Mouse (Mus musculus) cerebellum, adult 2 months (tissue): ENCODE data around the gene Alox12e. TPM values are rescaled to one million over a fixed set of nuclear protein-coding genes. Genes with fewer than 3 reads are reported as not detected.
A peak's percentile ranks its signal among the peaks of the same experiment; 100 is the strongest.

Source experiments
- DNase-seq, 2 experiments: peaks; one replicate each; pipeline ENCODE4 v3.0.0; 2021
- H3K27ac ChIP-seq: fragments of 200-500 bp; 2 replicates; pipeline ENCODE4 v1.5.1; 2012; ENCODE audit warnings: low read length, control low read depth, inconsistent platforms; ENCODE audit not compliant: insufficient read depth
- H3K27me3 ChIP-seq: fragments of 200-500 bp; 2 replicates; pipeline ENCODE4 v1.6.1; 2012; ENCODE audit warnings: inconsistent platforms, mild to moderate bottlenecking, low read length, moderate library complexity; ENCODE audit not compliant: control insufficient read depth, insufficient read depth
- H3K4me1 ChIP-seq: fragments of 200-500 bp; 2 replicates; pipeline ENCODE4 v1.6.1; 2011; ENCODE audit warnings: low read length; ENCODE audit not compliant: control insufficient read depth, insufficient read depth
- H3K4me3 ChIP-seq: fragments of 200-500 bp; replicated peaks from 2 replicates; pipeline ENCODE3; 2011; ENCODE audit warnings: mild to moderate bottlenecking, low read depth, low read length, control low read depth; ENCODE audit not compliant: insufficient read depth
- CTCF ChIP-seq: fragments of 200-500 bp; IDR thresholded peaks from 2 replicates; pipeline ENCODE4 v1.5.1; 2011; ENCODE audit warnings: low read depth, mild to moderate bottlenecking, control low read depth, low read length, moderate library complexity, borderline replicate concordance; ENCODE audit not compliant: insufficient read depth
- POLR2A ChIP-seq: fragments of 200-500 bp; IDR thresholded peaks from 2 replicates; pipeline ENCODE4 v1.6.1; 2011; ENCODE audit warnings: low read length, control low read depth, borderline replicate concordance; ENCODE audit not compliant: insufficient read depth
- WGBS: fragments of 180-500 bp; shearing (Covaris S2); methylation state at CpG from one replicate; pipeline ENCODE4 v1.1.7; 2018; 5-methylcytosine and 5-hydroxymethylcytosine counted together
- polyA plus RNA-seq: library from polyadenylated mRNA; depleted of rRNA; stranded (reverse); fragments of >200 nt; gene quantifications from 2 replicates; pipeline ENCODE4 v1.2.3, GENCODE M21; 2012

The Alox12e gene
- polyA plus RNA-seq, 1 experiment = not detected

- TF ChIP-seq CTCF (peak; percentile 47; the same call in 1 of the 2 replicates), POLR2A (no peak)
- H3K4me3 ChIP-seq = no peak overlapping the region
- DNase-seq = peak in 1 of 2 experiments; percentile 33
- WGBS = 24% methylated on average over 4 of the region's 4 CpGs
- no peaks in the 10 kb centered on the region for H3K27me3 ChIP-seq
- H3K27ac ChIP-seq = no peak overlapping the region
- no peaks in the 10 kb centered on the region for H3K4me1 ChIP-seq
Observed at GRCm38 (mm10) chr11:70334477-70334876, 12.0 kb upstream of the Alox12e start.

GRCm38 (mm10) chr11:70324726-70325125 is 2.3 kb upstream of the Alox12e start:
- TF ChIP-seq POLR2A (no peak), CTCF (no peak)
- peaks cover 3% of the 10 kb centered on the region; the same call in 1 of the 2 replicates for H3K27me3 ChIP-seq
- no peak for DNase-seq
- WGBS = 85% methylated on average over 8 of the region's 8 CpGs
- H3K4me1 ChIP-seq = no peaks in the 10 kb centered on the region
- H3K27ac ChIP-seq = no peak overlapping the region
- no peak overlapping the region for H3K4me3 ChIP-seq

GRCm38 (mm10) chr11:70321664-70322063 is 764 bp downstream of the Alox12e start:
- TF ChIP-seq POLR2A (no peak), CTCF (peak; percentile 48; the same call in 1 of the 2 replicates)
- Histone ChIP-seq H3K27ac (no peak overlapping the region), H3K4me1 (no peaks in the 10 kb centered on the region), H3K27me3 (peaks cover 3% of the 10 kb centered on the region; the same call in 1 of the 2 replicates), H3K4me3 (no peak overlapping the region)
- 4% methylated on average over 15 of the region's 15 CpGs for WGBS
- DNase-seq = peak; percentile 4 to 19

GRCm38 (mm10) chr11:70319614-70320013 is 2.8 kb downstream of the Alox12e start:
- 40% methylated on average over 12 of the region's 12 CpGs for WGBS
- no peak for TF ChIP-seq CTCF
- TF ChIP-seq POLR2A = no peak
- peaks cover 3% of the 10 kb centered on the region; the same call in 1 of the 2 replicates for H3K27me3 ChIP-seq
- H3K4me3 ChIP-seq = no peak overlapping the region
- H3K27ac ChIP-seq = no peak overlapping the region
- H3K4me1 ChIP-seq = no peaks in the 10 kb centered on the region
- no peak for DNase-seq

- no peaks in the 10 kb centered on the region for H3K4me1 ChIP-seq
Observed at GRCm38 (mm10) chr11:70313833-70314232, 8.6 kb downstream of the Alox12e start.

GRCm38 (mm10) chr11:70309341-70309740 is 13.1 kb downstream of the Alox12e start:
- 9% methylated on average over 9 of the region's 9 CpGs for WGBS
- Histone ChIP-seq H3K4me3 (no peak overlapping the region), H3K27ac (no peak overlapping the region), H3K4me1 (no peaks in the 10 kb centered on the region), H3K27me3 (no peaks in the 10 kb centered on the region)
- TF ChIP-seq POLR2A = no peak
- peak; percentile 55; the same call in 1 of the 2 replicates for TF ChIP-seq CTCF
- DNase-seq = peak; percentile 16 to 57

More at GRCm38 (mm10) chr11:70313833-70314232, 8.6 kb downstream of the Alox12e start:
- TF ChIP-seq POLR2A (no peak), CTCF (peak; percentile 50; the same call in 1 of the 2 replicates)
- DNase-seq = no peak
- Histone ChIP-seq H3K27me3 (no peaks in the 10 kb centered on the region), H3K4me3 (no peak overlapping the region), H3K27ac (no peak overlapping the region)
- 36% methylated on average over 7 of the region's 7 CpGs for WGBS

GRCm38 (mm10) chr11:70308296-70308695 is 14.1 kb downstream of the Alox12e start:
- Histone ChIP-seq H3K4me1 (no peaks in the 10 kb centered on the region), H3K4me3 (no peak overlapping the region), H3K27me3 (no peaks in the 10 kb centered on the region), H3K27ac (no peak overlapping the region)
- no peak for TF ChIP-seq POLR2A
- TF ChIP-seq CTCF = no peak
- no peak for DNase-seq
- WGBS = 87% methylated on average over 2 of the region's 2 CpGs

- Histone ChIP-seq H3K27me3 (no peaks in the 10 kb centered on the region), H3K27ac (no peak overlapping the region), H3K4me3 (no peak overlapping the region), H3K4me1 (no peaks in the 10 kb centered on the region)
- TF ChIP-seq CTCF (no peak), POLR2A (no peak)
- DNase-seq = no peak
- 65% methylated on average over 7 of the region's 7 CpGs for WGBS
Observed at GRCm38 (mm10) chr11:70306159-70306558, 16.3 kb downstream of the Alox12e start.

GRCm38 (mm10) chr11:70302293-70302692 is 20.1 kb downstream of the Alox12e start:
- DNase-seq = no peak
- no peak overlapping the region for H3K27ac ChIP-seq
- no peaks in the 10 kb centered on the region for H3K27me3 ChIP-seq
- WGBS = 87% methylated on average over 4 of the region's 4 CpGs
- H3K4me1 ChIP-seq = no peaks in the 10 kb centered on the region
- TF ChIP-seq CTCF = no peak
- TF ChIP-seq POLR2A = no peak
- H3K4me3 ChIP-seq = no peak overlapping the region
